Mouse (Mus musculus) E14TG2a.4 (cell line): ENCODE results near the gene Helz2.

Source experiments
- CTCF ChIP-seq: conservative IDR thresholded peaks from 2 replicates; pipeline ENCODE4 v1.5.1; 2014; ENCODE audit warnings: low read length
- NANOG ChIP-seq: IDR thresholded peaks from 2 replicates; pipeline ENCODE4 v1.6.1; 2014; ENCODE audit warnings: borderline replicate concordance, low read length, mixed read lengths
- POU5F1 ChIP-seq: IDR thresholded peaks from 2 replicates; pipeline ENCODE4 v1.6.1; 2014; ENCODE audit warnings: low read length, borderline replicate concordance

- TF ChIP-seq CTCF (no peak), POU5F1 (no peak), NANOG (no peak)
Observed at GRCm38 (mm10) chr2:181196628-181197300, 45.1 kb downstream of the Helz2 start.
